Mouse (Mus musculus) cortical plate, adult 2 months (tissue): ENCODE data around the gene Olfr509. TPM values are rescaled to one million over a fixed set of nuclear protein-coding genes. Genes with fewer than 3 reads are reported as not detected.
"Not testable (repeated sequence)": the region's sequence is repeated elsewhere in the genome, so short reads cannot be mapped to it uniquely, and the experiment has no call there.

ENCODE experiments used
- H3K27ac ChIP-seq: fragments of 200-500 bp; 2 replicates; pipeline ENCODE4 v1.5.1; 2012; ENCODE audit warnings: low read length, control low read depth, inconsistent platforms; ENCODE audit not compliant: insufficient read depth
- H3K4me1 ChIP-seq: fragments of 200-500 bp; 2 replicates; pipeline ENCODE4 v1.6.1; 2011; ENCODE audit warnings: low read length; ENCODE audit not compliant: control insufficient read depth, insufficient read depth
- H3K4me3 ChIP-seq: fragments of 200-500 bp; 2 replicates; pipeline ENCODE4 v1.5.1; 2011; ENCODE audit warnings: mild to moderate bottlenecking, low read length, control low read depth; ENCODE audit not compliant: insufficient read depth
- CTCF ChIP-seq: fragments of 200-500 bp; IDR thresholded peaks from 2 replicates; pipeline ENCODE4 v1.5.1; 2011; ENCODE audit warnings: mild to moderate bottlenecking, control low read depth, low read length; ENCODE audit not compliant: insufficient read depth; ENCODE audit errors: extremely low read depth
- POLR2A ChIP-seq: fragments of 200-500 bp; IDR thresholded peaks from 2 replicates; pipeline ENCODE4 v1.6.1; 2011; ENCODE audit warnings: mild to moderate bottlenecking, low read length, control low read depth; ENCODE audit not compliant: insufficient read depth; ENCODE audit errors: extremely low read depth
- polyA plus RNA-seq: library from polyadenylated mRNA; depleted of rRNA; stranded (reverse); fragments of >200 nt; gene quantifications from 2 replicates; pipeline ENCODE4 v1.2.3, GENCODE M21; 2012; rRNA removed

Olfr509 gene
- polyA plus RNA-seq: not detected in 2 replicates

GRCm38 (mm10) chr7:108651806-108652205, at the start of gene Olfr509:
Gene Olfr509, minus strand, starts transcription at chr7:108651906.
- Histone ChIP-seq H3K4me1 (no peaks in the 10 kb centered on the region), H3K27ac (no peak within 1 kb of the TSS), H3K4me3 (no peak within 1 kb of the TSS)
- no peak for TF ChIP-seq POLR2A
- no peak for TF ChIP-seq CTCF

- H3K27ac ChIP-seq: no peak overlapping the region
- no peaks in the 10 kb centered on the region for H3K4me1 ChIP-seq
- H3K4me3 ChIP-seq: no peak overlapping the region
- TF ChIP-seq CTCF (no peak), POLR2A (no peak)
These were observed 27.2 kb upstream of the Olfr509 start for GRCm38 (mm10) chr7:108678886-108679285.

- H3K27ac ChIP-seq: no peak overlapping the region
- H3K4me3 ChIP-seq: no peak overlapping the region
- TF ChIP-seq POLR2A (no peak), CTCF (no peak)
- H3K4me1 ChIP-seq: no peaks in the 10 kb centered on the region
These were observed 19.4 kb upstream of the Olfr509 start for GRCm38 (mm10) chr7:108671058-108671457.

GRCm38 (mm10) chr7:108666118-108666517, 14.4 kb upstream of the Olfr509 start, which contains the start of gene Olfr510:
Gene Olfr510, plus strand, starts transcription at chr7:108666418.
- TF ChIP-seq CTCF (no peak), POLR2A (no peak)
- Histone ChIP-seq H3K27ac (no peak within 1 kb of the TSS), H3K4me3 (no peak within 1 kb of the TSS), H3K4me1 (no peaks in the 10 kb centered on the region)

GRCm38 (mm10) chr7:108662419-108662818, 10.7 kb upstream of the Olfr509 start:
- no peak for TF ChIP-seq POLR2A
- no peak for TF ChIP-seq CTCF
- Histone ChIP-seq H3K4me3 (no peak overlapping the region), H3K4me1 (no peaks in the 10 kb centered on the region), H3K27ac (no peak overlapping the region)

GRCm38 (mm10) chr7:108629694-108630093, 22.0 kb downstream of the Olfr509 start, which contains the start of gene Olfr508:
Gene Olfr508, plus strand, starts transcription at chr7:108629994.
- Histone ChIP-seq H3K4me1 (no peaks in the 10 kb centered on the region), H3K4me3 (no peak within 1 kb of the TSS), H3K27ac (no peak within 1 kb of the TSS)
- TF ChIP-seq CTCF (no peak), POLR2A (no peak)

GRCm38 (mm10) chr7:108621514-108621913, 30.2 kb downstream of the Olfr509 start, which contains the start of gene Olfr507:
Gene Olfr507, plus strand, starts transcription at chr7:108621814.
- Histone ChIP-seq H3K4me1 (no peaks in the 10 kb centered on the region), H3K4me3 (no peak within 1 kb of the TSS), H3K27ac (no peak within 1 kb of the TSS)
- TF ChIP-seq POLR2A: no peak
- TF ChIP-seq CTCF: no peak

GRCm38 (mm10) chr7:108616781-108617180, 34.9 kb downstream of the Olfr509 start:
- H3K4me3 ChIP-seq, H3K4me1 ChIP-seq: not testable (repeated sequence)

GRCm38 (mm10) chr7:108614110-108614509, 37.6 kb downstream of the Olfr509 start:
- Histone ChIP-seq H3K4me1 (no peaks in the 10 kb centered on the region), H3K4me3 (no peak overlapping the region), H3K27ac (no peak overlapping the region)
- TF ChIP-seq CTCF (no peak), POLR2A (no peak)

More at GRCm38 (mm10) chr7:108616781-108617180, 34.9 kb downstream of the Olfr509 start:
- H3K27ac ChIP-seq: not testable (repeated sequence)

GRCm38 (mm10) chr7:108610487-108610886, 41.2 kb downstream of the Olfr509 start, which contains the start of gene Olfr506:
Gene Olfr506, plus strand, starts transcription at chr7:108610787.
- H3K4me3 ChIP-seq: no peak within 1 kb of the TSS
- TF ChIP-seq CTCF (no peak), POLR2A (no peak)
- H3K4me1 ChIP-seq: no peaks in the 10 kb centered on the region
- no peak within 1 kb of the TSS for H3K27ac ChIP-seq

GRCm38 (mm10) chr7:108601916-108602315, 49.8 kb downstream of the Olfr509 start:
- not testable (repeated sequence) for H3K27ac ChIP-seq, H3K4me3 ChIP-seq, H3K4me1 ChIP-seq

Other genes starting within 250 kb of the Olfr509 start
- gene Olfr497, start 231.5 kb downstream of the Olfr509 start, polyA plus RNA-seq: not detected in 2 replicates
- gene Olfr498, start 186.6 kb downstream of the Olfr509 start, polyA plus RNA-seq: not detected in 2 replicates
- gene Olfr502, start 126.8 kb downstream of the Olfr509 start, polyA plus RNA-seq: not detected in 2 replicates
- not detected in 2 replicates for gene Olfr503, start 107.4 kb downstream of the Olfr509 start, polyA plus RNA-seq
- gene Olfr504, start 86.1 kb downstream of the Olfr509 start, polyA plus RNA-seq: not detected in 2 replicates
- not detected in 2 replicates for gene Olfr506, start 41.1 kb downstream of the Olfr509 start, polyA plus RNA-seq
- not detected in 2 replicates for gene Olfr507, start 30.1 kb downstream of the Olfr509 start, polyA plus RNA-seq
- gene Olfr508, start 21.9 kb downstream of the Olfr509 start, polyA plus RNA-seq: not detected in 2 replicates
- not detected in 2 replicates for gene Olfr510, start 14.5 kb upstream of the Olfr509 start, polyA plus RNA-seq
- gene Olfr512, start 61.4 kb upstream of the Olfr509 start, polyA plus RNA-seq: not detected in 2 replicates
- not detected in 2 replicates for gene Olfr513, start 99.1 kb upstream of the Olfr509 start, polyA plus RNA-seq
- gene Olfr514, start 174.1 kb upstream of the Olfr509 start, polyA plus RNA-seq: not detected in 2 replicates
- gene Olfr516, start 198.6 kb upstream of the Olfr509 start, polyA plus RNA-seq: not detected in 2 replicates
- not detected in 2 replicates for gene Olfr517, start 220.5 kb upstream of the Olfr509 start, polyA plus RNA-seq
- gene Olfr518, start 233.1 kb upstream of the Olfr509 start, polyA plus RNA-seq: not detected in 2 replicates
- not detected in 2 replicates for gene Olfr519, start 242.5 kb upstream of the Olfr509 start, polyA plus RNA-seq